Mouse (Mus musculus) limb, embryonic 10.5 days (tissue): ENCODE data around the gene Fgfr2. TPM values are rescaled to one million over a fixed set of nuclear protein-coding genes. Genes with fewer than 3 reads are reported as not detected.
"Not testable (repeated sequence)": the region's sequence is repeated elsewhere in the genome, so short reads cannot be mapped to it uniquely, and the experiment has no call there.

Source experiments
- DNase-seq: peaks from one replicate; pipeline ENCODE4 v3.0.0-alpha.2; 2017; ENCODE audit warnings: low spot score
- H3K27ac ChIP-seq: fragments of 300-500 bp; sonication (generic); 2 replicates; pipeline ENCODE4 v1.5.1; 2016; ENCODE audit warnings: mild to moderate bottlenecking
- H3K27me3 ChIP-seq: fragments of 300-500 bp; sonication (generic); 2 replicates; pipeline ENCODE4 v1.6.1; 2016; ENCODE audit warnings: low read depth, mild to moderate bottlenecking; ENCODE audit not compliant: poor library complexity, severe bottlenecking
- H3K36me3 ChIP-seq: fragments of 300-500 bp; sonication (generic); 2 replicates; pipeline ENCODE4 v1.6.1; 2016; ENCODE audit warnings: mild to moderate bottlenecking, moderate library complexity
- H3K4me1 ChIP-seq: fragments of 300-500 bp; sonication (generic); 2 replicates; pipeline ENCODE4 v1.6.1; 2016
- H3K4me3 ChIP-seq: fragments of 300-500 bp; sonication (generic); 2 replicates; pipeline ENCODE4 v1.5.1; 2016; ENCODE audit warnings: mild to moderate bottlenecking, moderate library complexity
- H3K9me3 ChIP-seq: fragments of 300-500 bp; sonication (generic); replicated peaks from 2 replicates; pipeline ENCODE4 v1.6.1; 2016; ENCODE audit warnings: mild to moderate bottlenecking
- WGBS: fragments of 180-500 bp; shearing (Covaris S2); methylation state at CpG from one replicate; pipeline ENCODE4 v1.1.7; 2016; 5-methylcytosine and 5-hydroxymethylcytosine counted together
- polyA plus RNA-seq: library from polyadenylated mRNA; unstranded; fragments of >200 nt; fragmentation: Nextera tagmentation; extraction: Ambion mirVana; gene quantifications from 2 replicates; pipeline ENCODE4 v1.2.1, GENCODE M21; 2016

The Fgfr2 gene
- polyA plus RNA-seq, 1 experiment from 2014 or later, result 64.4 TPM

DNA sequence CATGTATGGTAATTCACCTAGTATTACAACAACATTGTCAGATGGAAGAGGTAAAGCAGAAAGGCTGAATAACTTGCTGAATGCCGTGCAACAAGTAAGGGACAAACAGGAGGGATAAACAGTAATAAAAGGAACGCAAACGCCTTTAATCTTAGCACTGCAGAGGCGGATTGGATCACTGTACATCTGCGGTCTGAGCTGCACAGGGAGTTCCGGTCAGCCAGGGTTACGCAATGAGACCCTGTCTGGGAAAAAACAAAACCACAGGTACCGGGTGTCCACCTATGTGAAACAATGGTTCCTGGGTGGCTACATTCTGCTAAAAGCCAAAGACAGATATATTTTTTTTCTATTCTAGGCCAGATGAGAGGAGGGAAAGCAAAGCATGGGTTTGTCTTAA, 2599.7 kb downstream of the Fgfr2 start:
- Histone ChIP-seq H3K27ac (no peak overlapping the region), H3K9me3 (no peaks in the 10 kb centered on the region), H3K36me3 (peaks cover 5% of the 10 kb centered on the region; the same call in 1 of the 2 replicates), H3K4me1 (peaks cover 14% of the 10 kb centered on the region), H3K27me3 (no peaks in the 10 kb centered on the region), H3K4me3 (no peak overlapping the region)
- 96% methylated on average over 8 of the region's 8 CpGs for WGBS
- no peak for DNase-seq

DNA sequence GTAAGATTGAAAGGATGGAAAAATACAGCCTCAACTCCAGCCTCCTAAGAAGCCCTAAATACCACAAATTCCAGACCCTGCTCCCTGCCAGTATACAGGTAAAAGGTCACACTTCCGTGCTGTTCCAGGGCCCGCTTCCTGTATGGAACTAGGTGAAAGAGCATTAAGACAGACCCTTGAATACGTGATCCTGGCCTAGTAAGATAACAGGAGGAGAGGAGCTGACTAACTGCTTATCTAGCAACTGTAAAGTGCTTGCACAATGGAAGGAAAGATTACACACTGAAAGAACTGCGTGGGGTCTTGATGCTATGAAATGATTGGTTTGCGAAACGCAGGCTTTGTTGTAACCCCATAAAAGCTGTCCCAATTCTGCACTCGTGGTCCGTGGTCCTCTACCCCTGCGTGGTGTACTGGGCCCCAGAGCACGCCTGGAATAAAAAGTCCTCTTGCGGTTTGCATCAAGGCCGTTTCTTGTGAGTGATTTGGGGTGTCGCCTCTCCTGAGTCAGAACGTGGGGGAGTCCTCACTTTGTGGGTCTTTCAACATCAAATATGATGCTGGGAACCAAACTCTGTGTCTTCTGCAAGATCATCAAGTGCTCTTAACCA, 2602.2 kb downstream of the Fgfr2 start:
- 91% methylated on average over 14 of the region's 14 CpGs for WGBS
- H3K36me3 ChIP-seq, result no peaks in the 10 kb centered on the region
- no peak overlapping the region for H3K4me3 ChIP-seq

DNA sequence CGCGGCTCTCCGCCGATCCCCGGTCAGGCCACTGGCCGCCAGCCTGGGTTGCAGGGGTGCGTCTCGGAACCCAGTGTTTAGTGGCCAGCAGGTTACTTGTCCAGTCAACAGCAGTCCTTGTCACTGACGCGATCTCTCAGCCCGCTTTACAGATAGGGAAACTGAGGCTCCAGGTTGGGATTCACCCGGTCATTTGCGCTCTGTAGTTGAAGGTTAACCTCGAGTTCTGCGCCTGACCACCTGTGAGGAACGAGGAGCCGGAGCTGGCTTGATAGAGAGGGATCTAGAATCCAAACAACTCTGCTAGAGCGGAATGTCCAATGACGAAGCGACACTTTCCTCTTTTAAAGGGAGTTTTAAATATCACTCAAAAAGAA, 2603.1 kb downstream of the Fgfr2 start, which contains the start of gene Ate1:
Gene Ate1 (minus strand): TSS at position 321 of the 377 bp plus-strand sequence.
- Histone ChIP-seq H3K27ac (peak within 1 kb of the TSS; percentile 99), H3K27me3 (no peaks in the 10 kb centered on the region), H3K4me1 (peaks cover 18% of the 10 kb centered on the region), H3K9me3 (no peaks in the 10 kb centered on the region), H3K36me3 (peaks cover 2% of the 10 kb centered on the region), H3K4me3 (peak within 1 kb of the TSS; percentile 76)
- 24% methylated on average over 20 of the region's 20 CpGs for WGBS
- no peak for DNase-seq

More for the DNA sequence above, 2602.2 kb downstream of the Fgfr2 start:
- Histone ChIP-seq H3K27ac (peak overlapping the region; percentile 99; the same call in 1 of the 2 replicates), H3K27me3 (no peaks in the 10 kb centered on the region), H3K9me3 (no peaks in the 10 kb centered on the region), H3K4me1 (peaks cover 18% of the 10 kb centered on the region)
- peak; percentile 33 for DNase-seq

DNA sequence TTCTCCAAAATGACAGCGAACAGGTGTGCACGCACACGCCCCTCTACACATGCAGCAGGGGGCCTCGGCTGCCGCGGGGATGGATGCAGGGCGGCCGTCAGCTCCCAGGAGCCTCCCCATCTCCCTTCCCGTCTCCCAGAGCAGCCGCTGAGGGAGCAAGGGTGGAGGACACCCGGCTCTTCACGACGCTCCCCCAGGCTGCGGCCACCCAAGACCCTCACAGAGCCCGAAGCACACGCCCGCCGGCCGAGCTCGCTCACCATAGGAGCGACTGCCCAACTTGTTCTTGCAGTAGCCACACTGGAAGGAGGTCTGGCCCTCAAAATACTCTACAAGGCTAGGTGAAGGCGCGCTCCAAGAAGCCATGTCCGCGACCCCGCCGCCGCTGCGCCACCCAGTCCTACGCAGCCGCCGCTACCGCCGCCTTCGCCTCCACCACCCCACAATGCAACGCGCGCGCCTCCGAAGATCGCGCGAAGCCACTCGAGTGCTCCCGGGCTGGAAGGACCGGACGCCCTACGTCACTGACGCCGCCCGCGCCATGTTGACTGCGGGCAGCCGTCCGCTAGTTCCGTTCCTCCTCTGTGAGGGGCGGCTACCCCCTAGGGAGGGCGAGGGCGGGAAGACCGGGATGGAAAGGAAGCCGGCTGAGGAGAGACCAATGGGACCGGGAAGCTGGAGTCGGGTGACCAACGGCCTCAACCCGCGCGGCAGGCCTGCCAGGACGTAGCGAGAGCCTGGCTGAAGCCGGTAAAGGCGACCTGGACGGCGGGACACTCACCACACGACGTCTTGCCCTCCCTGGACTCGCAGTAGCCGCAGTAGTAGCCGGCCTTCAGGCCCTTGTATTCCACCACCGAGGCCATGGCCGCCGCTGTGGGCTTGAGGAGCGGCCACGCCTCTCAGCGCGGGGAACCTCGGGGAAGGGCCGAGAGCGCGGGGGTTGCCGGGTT, 2603.8 kb downstream of the Fgfr2 start:
- DNase-seq, result peak; percentile 98
- H3K27ac ChIP-seq, result peak overlapping the region; percentile 99
- under 1% methylated on average over 88 of the region's 90 CpGs for WGBS
- H3K9me3 ChIP-seq, result no peaks in the 10 kb centered on the region
- H3K27me3 ChIP-seq, result no peaks in the 10 kb centered on the region
- peak overlapping the region; percentile 76 for H3K4me3 ChIP-seq
- H3K4me1 ChIP-seq, result peaks cover 18% of the 10 kb centered on the region
- H3K36me3 ChIP-seq, result peaks cover 8% of the 10 kb centered on the region

DNA sequence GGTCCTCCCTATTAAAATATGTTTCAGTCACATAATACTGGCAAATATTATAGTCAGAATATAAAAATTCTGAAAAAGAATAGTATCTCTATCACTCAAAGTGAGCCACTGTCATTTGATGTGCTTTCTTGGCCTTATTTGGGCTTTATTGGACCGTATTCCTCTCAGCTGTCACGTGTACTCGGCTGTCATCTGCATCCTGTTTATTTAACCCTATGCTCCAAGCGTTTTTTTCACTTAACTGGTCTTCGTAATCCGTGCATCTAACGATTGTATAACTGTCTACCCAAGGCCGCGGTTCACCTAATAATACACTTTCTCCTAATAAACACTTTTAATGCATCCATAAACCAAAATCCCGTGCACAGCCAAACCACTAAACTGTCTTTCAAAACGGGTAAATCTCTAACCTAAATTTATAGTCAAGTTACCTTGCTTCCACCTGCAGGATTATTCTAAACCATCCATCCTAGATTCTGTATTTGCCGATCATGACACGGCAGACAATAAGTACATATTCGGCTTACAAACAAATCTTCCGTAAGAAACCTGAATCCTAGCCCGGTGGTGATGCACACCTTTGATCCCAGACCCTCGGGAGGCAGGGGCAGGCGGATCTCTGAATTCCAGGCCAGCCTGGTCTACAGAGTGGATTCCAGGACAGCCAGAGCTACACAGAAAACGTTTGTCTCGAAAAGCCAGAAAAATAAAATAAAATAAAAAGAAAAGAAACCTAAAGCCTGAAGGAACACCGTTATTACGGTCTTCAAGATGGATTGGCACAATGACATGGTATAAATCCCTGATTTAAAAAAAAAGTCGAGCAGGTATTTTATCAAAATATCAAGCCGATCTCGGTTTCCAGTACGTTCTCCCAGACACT, 2604.7 kb downstream of the Fgfr2 start:
- peaks cover 17% of the 10 kb centered on the region for H3K36me3 ChIP-seq
- peak overlapping the region; percentile 76 for H3K4me3 ChIP-seq
- DNase-seq, result peak; percentile 34
- no peaks in the 10 kb centered on the region for H3K27me3 ChIP-seq
- no peaks in the 10 kb centered on the region for H3K9me3 ChIP-seq
- peak overlapping the region; percentile 99 for H3K27ac ChIP-seq
- peaks cover 18% of the 10 kb centered on the region for H3K4me1 ChIP-seq
- 47% methylated on average over 26 of the region's 26 CpGs for WGBS

DNA sequence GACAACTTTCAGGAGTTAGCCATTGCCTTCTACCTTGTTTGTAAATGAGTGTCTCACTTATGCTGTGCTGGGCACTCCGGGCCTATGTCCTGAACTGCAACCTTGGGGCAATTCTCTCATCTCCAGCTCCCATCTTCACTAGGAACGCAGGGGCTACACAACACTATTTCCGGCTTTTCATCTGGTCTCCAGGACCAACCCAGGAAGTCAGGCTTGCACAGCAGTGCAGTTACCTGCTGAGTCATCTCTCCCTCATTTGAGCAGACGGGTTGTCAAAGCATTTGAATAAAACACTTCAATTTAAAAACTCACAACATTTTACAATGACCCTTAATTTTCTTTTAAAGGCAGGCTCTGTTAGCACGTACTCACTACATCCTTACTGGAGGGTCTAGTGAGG, 2612.9 kb downstream of the Fgfr2 start:
- H3K27ac ChIP-seq, result no peak overlapping the region
- H3K9me3 ChIP-seq, result no peaks in the 10 kb centered on the region
- H3K36me3 ChIP-seq, result peaks cover 86% of the 10 kb centered on the region
- no peaks in the 10 kb centered on the region for H3K27me3 ChIP-seq
- 94% methylated on average over 5 of the region's 5 CpGs for WGBS
- H3K4me3 ChIP-seq, result no peak overlapping the region
- no peaks in the 10 kb centered on the region for H3K4me1 ChIP-seq
- no peak for DNase-seq

DNA sequence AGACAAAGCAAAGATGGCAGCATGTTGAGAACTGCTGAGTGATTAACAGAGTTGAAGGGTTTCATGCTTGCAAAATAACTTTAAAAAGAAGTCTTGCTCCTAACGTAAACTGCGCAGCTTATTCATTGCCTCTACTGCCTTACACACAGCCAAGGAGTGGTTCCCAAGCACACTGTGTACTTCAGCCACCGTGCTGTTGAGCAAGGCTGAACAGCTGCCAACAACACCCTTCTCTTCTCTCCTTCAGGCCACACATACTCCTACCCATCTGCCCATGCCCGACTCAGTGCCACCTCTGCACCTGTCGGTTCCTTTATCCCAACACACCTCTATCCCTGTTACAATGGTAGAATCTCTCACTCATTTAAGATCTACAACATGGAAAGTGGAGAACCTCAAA, 2620.1 kb downstream of the Fgfr2 start:
- WGBS, result 96% methylated on average over 5 of the region's 5 CpGs
- H3K4me3 ChIP-seq, result no peak overlapping the region
- no peak for DNase-seq
- H3K4me1 ChIP-seq, result no peaks in the 10 kb centered on the region
- no peak overlapping the region for H3K27ac ChIP-seq
- H3K9me3 ChIP-seq, result no peaks in the 10 kb centered on the region
- no peaks in the 10 kb centered on the region for H3K27me3 ChIP-seq
- peaks cover 73% of the 10 kb centered on the region for H3K36me3 ChIP-seq

DNA sequence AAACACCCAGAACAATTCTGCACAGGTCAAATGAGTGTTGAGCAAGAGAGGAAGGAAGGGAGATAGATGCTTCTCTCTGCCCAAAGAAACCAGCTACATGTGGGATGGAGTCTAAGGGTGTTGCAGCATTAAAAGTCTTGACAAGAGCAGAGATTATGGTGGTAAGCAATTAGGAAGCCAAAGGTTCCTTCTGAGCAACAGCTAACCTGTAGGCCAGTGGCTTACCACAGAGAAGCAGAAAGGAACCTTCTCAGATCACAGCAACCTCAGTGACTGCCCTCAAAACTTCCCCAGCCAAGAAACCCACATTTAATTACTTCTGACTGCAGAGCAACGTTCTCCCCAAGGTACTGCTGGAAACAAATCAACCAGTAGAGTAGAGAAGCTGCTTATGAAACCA, 2621.7 kb downstream of the Fgfr2 start:
- H3K27ac ChIP-seq, result no peak overlapping the region
- no peak overlapping the region for H3K4me3 ChIP-seq
- no peaks in the 10 kb centered on the region for H3K9me3 ChIP-seq
- H3K4me1 ChIP-seq, result peaks cover 6% of the 10 kb centered on the region; the same call in 1 of the 2 replicates
- 84% methylated on average over 1 of the region's 1 CpGs for WGBS
- peaks cover 59% of the 10 kb centered on the region for H3K36me3 ChIP-seq
- DNase-seq, result no peak
- H3K27me3 ChIP-seq, result no peaks in the 10 kb centered on the region

DNA sequence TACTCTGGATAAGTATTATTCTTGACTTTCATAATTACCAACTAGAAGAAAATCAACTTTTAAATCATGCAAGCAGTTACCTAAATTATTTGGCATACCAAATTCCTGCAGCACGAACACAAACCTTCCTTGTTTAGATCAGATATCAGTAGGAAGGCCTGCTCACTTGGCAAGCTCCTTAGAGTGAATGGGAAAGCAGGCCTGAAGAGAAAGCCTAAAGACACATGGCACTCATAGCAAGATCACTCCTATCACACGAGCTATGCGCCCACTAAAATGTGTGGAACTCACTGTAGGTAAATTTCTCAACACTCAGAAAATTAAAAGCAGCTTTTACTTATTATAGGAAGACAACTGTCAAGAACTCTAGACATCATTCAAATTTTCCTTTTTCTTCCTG, 2629.8 kb downstream of the Fgfr2 start:
- Histone ChIP-seq H3K4me1 (peaks cover 6% of the 10 kb centered on the region; the same call in 1 of the 2 replicates), H3K36me3 (peaks cover 14% of the 10 kb centered on the region), H3K9me3 (no peaks in the 10 kb centered on the region), H3K27ac (no peak overlapping the region), H3K4me3 (no peak overlapping the region), H3K27me3 (no peaks in the 10 kb centered on the region)
- no peak for DNase-seq
- WGBS, result 88% methylated on average over 3 of the region's 3 CpGs

DNA sequence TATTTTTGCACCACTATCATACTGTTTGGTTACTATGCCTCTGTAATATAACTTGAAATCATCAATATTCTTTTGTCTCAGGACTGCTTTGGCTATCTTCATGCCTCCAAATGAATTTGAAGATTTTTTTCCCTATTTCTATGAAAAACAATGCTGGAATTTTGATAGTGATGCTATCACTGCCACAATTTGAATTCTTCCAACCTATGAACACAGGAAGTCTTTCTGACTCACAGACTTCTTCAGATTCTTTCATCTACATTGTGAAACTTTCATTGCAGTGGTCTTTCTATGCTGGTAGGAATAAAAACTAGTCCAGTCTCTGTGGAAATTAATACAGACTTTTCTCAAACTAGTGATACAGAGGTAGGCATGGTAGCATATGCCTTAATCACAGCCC, 2631.1 kb downstream of the Fgfr2 start:
- H3K27ac ChIP-seq, result no peak overlapping the region
- H3K4me1 ChIP-seq, result no peaks in the 10 kb centered on the region
- DNase-seq, result no peak
- H3K9me3 ChIP-seq, result no peaks in the 10 kb centered on the region
- H3K4me3 ChIP-seq, result no peak overlapping the region
- H3K27me3 ChIP-seq, result no peaks in the 10 kb centered on the region
- H3K36me3 ChIP-seq, result peaks cover 26% of the 10 kb centered on the region

DNA sequence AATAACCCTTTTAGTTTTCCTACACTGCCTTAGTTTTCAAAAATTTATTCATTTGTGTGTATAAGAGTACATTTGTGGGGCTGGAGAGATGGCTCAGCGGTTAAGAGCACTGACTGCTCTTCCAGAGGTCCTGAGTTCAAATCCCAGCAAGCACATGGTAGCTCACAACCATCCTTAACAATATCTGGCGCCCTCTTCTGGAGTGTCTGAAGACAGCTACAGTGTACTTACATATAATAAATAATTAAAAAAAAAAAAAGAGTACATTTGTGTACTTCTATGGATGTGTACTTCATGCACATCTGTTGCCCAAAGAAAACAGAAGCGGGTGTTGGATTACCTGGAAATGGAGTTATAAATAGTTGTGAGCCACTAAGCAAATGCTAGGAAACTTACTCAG, 2644.1 kb downstream of the Fgfr2 start:
- H3K36me3 ChIP-seq, result peaks cover 17% of the 10 kb centered on the region
- H3K4me1 ChIP-seq, H3K27ac ChIP-seq, H3K4me3 ChIP-seq, H3K27me3 ChIP-seq, DNase-seq, H3K9me3 ChIP-seq: not testable (repeated sequence)
- 86% methylated on average over 3 of the region's 3 CpGs for WGBS

DNA sequence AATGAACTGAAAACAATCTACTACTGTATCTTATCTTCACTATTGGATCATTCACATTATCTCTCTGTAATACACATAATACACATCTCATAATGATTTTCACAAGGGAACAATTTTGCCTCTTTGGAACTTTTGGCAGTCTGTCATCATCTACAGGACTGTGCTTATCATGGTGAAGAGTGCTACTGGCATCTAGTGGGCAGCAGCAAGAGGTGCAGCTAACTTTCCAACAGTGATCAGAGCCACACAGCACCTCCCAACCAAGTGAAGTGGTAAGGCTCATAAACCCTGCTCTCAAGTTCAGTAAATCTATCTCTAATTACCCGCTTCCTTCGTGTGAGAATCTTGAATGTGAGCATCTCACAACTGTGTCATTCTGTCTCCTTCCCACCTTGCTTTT, 2647.2 kb downstream of the Fgfr2 start:
- H3K36me3 ChIP-seq, result peaks cover 15% of the 10 kb centered on the region
- peaks cover 8% of the 10 kb centered on the region; the same call in 1 of the 2 replicates for H3K4me1 ChIP-seq
- 32% methylated on average over 2 of the region's 2 CpGs for WGBS
- no peaks in the 10 kb centered on the region for H3K27me3 ChIP-seq
- peak; percentile 55 for DNase-seq
- no peaks in the 10 kb centered on the region for H3K9me3 ChIP-seq
- H3K4me3 ChIP-seq, result no peak overlapping the region
- no peak overlapping the region for H3K27ac ChIP-seq
